Mouse (Mus musculus): Measurements from ENCODE around the gene Mapre3.

DNA sequence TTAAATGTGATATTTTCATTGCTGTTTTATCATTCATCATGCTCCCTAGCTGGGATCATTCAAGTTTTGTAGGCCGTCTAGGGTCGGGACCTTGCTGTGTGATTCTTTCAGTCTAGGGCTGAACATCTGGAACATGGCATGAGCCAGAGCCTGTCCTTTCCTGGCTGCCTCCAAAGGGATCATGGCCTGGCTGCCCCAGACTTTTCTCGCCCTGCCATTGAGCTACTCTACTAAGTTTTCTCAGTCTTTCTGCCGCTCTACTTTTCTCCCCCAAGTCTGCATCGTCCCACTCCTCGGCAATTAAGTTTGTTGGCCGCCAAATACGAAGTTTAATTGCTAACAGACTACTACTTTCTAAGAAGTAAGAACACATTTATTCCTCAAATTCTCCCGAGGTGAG, 54.5 kb downstream of the Mapre3 start:
- TF ChIP-seq POLR2A (IDR thresholded peaks at IDR 0.05; ENCODE audit: borderline replicate concordance, control insufficient read depth, low read depth, low read length) (no peak), CTCF (IDR thresholded peaks at IDR 0.05; ENCODE audit: control insufficient read depth, insufficient read depth, low read length) (no peak)
